Mouse (Mus musculus): ENCODE data around the gene Olfr545.

GRCm38 (mm10) chr7:102529052-102529451 lies 29.7 kb upstream of the Olfr545 start:
- TF ChIP-seq CTCF (IDR thresholded peaks at IDR 0.05; ENCODE audit: insufficient read depth, low read depth, low read length) (no peak), POLR2A (IDR thresholded peaks at IDR 0.05; ENCODE audit: insufficient read depth, low read depth, low read length) (no peak)
